Mouse (Mus musculus): ENCODE results near the gene Ireb2. TPM values are rescaled to one million over a fixed set of nuclear protein-coding genes. Genes with fewer than 3 reads are reported as not detected.
A peak's percentile ranks its signal among the peaks of the same experiment; 100 is the strongest.
"Not testable (repeated sequence)": the region's sequence is repeated elsewhere in the genome, so short reads cannot be mapped to it uniquely, and the experiment has no call there.

The Ireb2 gene
- polyA plus RNA-seq, 1 experiment, result 8.2 TPM

DNA sequence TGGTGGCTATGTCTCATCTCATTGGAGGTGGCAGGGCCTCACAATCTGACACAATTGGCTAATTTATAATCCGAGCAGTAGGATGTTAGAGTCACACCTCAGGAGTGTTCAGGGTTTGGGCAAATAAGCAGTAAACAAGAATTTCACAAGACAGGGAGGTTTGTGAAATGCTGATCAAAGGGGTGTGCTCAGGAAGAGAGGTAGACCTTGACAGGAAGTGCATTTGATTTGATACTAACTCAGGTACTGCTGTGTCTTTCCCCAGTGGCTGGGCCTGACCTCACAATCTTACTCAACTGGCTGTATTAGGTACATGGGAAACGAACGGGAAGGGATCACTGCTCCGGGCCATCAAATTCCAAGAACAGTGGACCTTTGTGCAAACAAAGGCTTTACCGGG lies 21.3 kb upstream of the Ireb2 start:
- Histone ChIP-seq H3K4me3 (replicated peaks; ENCODE audit: extremely low read depth, low read depth, low read length) (no peak overlapping the region), H3K4me1 (ENCODE audit: control insufficient read depth, insufficient read depth, low read length) (no peaks in the 10 kb centered on the region)
- WGBS, result 70% methylated on average over 5 of the region's 5 CpGs
- no peak for DNase-seq
- TF ChIP-seq CTCF (IDR thresholded peaks at IDR 0.05; ENCODE audit: insufficient read depth, low read length) (no peak), POLR2A (IDR thresholded peaks at IDR 0.05; ENCODE audit: borderline replicate concordance, extremely low read depth, low read depth, low read length) (no peak)

DNA sequence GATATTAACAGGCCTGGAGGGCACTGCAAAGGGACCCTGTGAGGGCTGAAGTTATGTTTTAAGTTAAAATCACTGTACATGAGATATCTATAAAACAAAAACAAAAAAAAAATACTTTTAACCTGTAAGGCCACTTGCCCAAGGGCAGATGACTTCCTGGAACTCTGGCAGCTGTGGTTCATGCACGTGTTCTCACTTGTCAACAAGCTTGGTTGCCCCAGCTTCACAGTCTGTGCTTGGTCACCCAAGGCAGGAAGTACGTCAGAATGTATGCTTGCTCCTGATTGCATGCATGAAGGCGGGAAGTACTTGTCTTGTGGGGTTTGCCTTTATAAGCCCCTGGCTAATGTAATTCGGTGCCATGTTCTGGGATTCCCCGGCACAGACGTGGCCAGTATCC lies 19.7 kb upstream of the Ireb2 start:
- Histone ChIP-seq H3K4me3 (replicated peaks; ENCODE audit: extremely low read depth, low read depth, low read length) (no peak overlapping the region), H3K4me1 (ENCODE audit: control insufficient read depth, insufficient read depth, low read length) (no peaks in the 10 kb centered on the region)
- 60% methylated on average over 6 of the region's 6 CpGs for WGBS
- no peak for TF ChIP-seq CTCF (IDR thresholded peaks at IDR 0.05; ENCODE audit: insufficient read depth, low read length)
- no peak for TF ChIP-seq POLR2A (IDR thresholded peaks at IDR 0.05; ENCODE audit: borderline replicate concordance, extremely low read depth, low read depth, low read length)
- DNase-seq, result peak; percentile 8

- no peaks in the 10 kb centered on the region for H3K4me1 ChIP-seq (ENCODE audit: control insufficient read depth, insufficient read depth, low read length)
- 66% methylated on average over 3 of the region's 3 CpGs for WGBS
Measured at GRCm38 (mm10) chr9:54844556-54845176, 18.9 kb upstream of the Ireb2 start.

GRCm38 (mm10) chr9:54848203-54848602 lies 15.4 kb upstream of the Ireb2 start:
- H3K4me3 ChIP-seq (replicated peaks; ENCODE audit: extremely low read depth, low read depth, low read length), result no peak overlapping the region
- TF ChIP-seq POLR2A (IDR thresholded peaks at IDR 0.05; ENCODE audit: borderline replicate concordance, extremely low read depth, low read depth, low read length) (no peak), CTCF (IDR thresholded peaks at IDR 0.05; ENCODE audit: insufficient read depth, low read length) (no peak)
- DNase-seq, result no peak
- no peaks in the 10 kb centered on the region for H3K4me1 ChIP-seq (ENCODE audit: control insufficient read depth, insufficient read depth, low read length)

More at GRCm38 (mm10) chr9:54844556-54845176, 18.9 kb upstream of the Ireb2 start:
- H3K4me3 ChIP-seq (replicated peaks; ENCODE audit: extremely low read depth, low read depth, low read length), result no peak overlapping the region
- TF ChIP-seq CTCF (IDR thresholded peaks at IDR 0.05; ENCODE audit: insufficient read depth, low read length) (no peak), POLR2A (IDR thresholded peaks at IDR 0.05; ENCODE audit: borderline replicate concordance, extremely low read depth, low read depth, low read length) (no peak)
- no peak for DNase-seq

DNA sequence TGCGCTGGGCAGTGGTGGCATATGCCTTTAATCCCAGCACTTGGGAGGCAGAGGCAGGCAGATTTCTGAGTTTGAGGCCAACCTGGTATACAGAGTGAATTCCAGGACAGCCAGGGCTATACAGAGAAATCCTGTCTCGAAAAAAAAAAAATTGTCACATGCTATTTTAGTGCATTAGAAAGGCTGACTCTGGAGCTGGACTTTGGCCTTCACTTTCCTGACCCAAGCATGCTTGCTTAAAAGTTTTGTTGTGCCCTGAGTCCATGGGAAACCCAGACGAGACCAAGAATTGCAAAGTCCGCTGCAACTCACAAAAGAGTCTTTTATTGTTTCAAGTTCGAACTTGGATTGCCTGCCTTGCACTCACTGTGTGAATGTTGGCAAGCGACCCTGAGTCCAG lies 10.6 kb upstream of the Ireb2 start:
- DNase-seq; H3K4me1 ChIP-seq (ENCODE audit: control insufficient read depth, insufficient read depth, low read length); H3K4me3 ChIP-seq (replicated peaks; ENCODE audit: extremely low read depth, low read depth, low read length): not testable (repeated sequence)
- 76% methylated on average over 6 of the region's 6 CpGs for WGBS

DNA sequence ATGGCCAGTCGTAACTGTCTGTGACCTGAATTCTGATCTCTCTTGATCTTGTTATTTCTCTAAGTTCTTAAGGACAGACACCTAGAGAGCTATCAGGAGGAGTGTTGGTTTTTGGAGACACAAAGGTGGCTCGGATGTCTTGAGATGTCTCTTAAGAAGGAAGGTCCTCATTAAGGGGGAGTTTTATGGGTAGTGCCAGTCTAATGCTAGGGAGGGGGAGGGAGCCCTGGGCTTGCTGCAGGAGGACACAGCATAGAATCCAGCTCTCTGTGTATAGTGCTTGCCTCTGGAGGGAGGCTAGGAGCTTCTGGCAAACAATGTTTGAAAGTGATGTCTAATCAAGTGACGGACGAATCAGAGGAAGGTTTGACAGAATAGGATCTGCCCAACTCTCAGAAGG lies 10.0 kb upstream of the Ireb2 start:
- TF ChIP-seq POLR2A (IDR thresholded peaks at IDR 0.05; ENCODE audit: borderline replicate concordance, extremely low read depth, low read depth, low read length) (no peak), CTCF (IDR thresholded peaks at IDR 0.05; ENCODE audit: insufficient read depth, low read length) (no peak)
- H3K4me1 ChIP-seq (ENCODE audit: control insufficient read depth, insufficient read depth, low read length), result no peaks in the 10 kb centered on the region
- no peak overlapping the region for H3K4me3 ChIP-seq (replicated peaks; ENCODE audit: extremely low read depth, low read depth, low read length)
- WGBS, result 63% methylated on average over 4 of the region's 4 CpGs
- DNase-seq, result no peak

- WGBS, result 35% methylated on average over 6 of the region's 6 CpGs
- H3K4me1 ChIP-seq (ENCODE audit: control insufficient read depth, insufficient read depth, low read length), result no peaks in the 10 kb centered on the region
- H3K4me3 ChIP-seq (replicated peaks; ENCODE audit: extremely low read depth, low read depth, low read length), result no peak overlapping the region
- no peak for DNase-seq
- no peak for TF ChIP-seq POLR2A (IDR thresholded peaks at IDR 0.05; ENCODE audit: borderline replicate concordance, extremely low read depth, low read depth, low read length)
- no peak for TF ChIP-seq CTCF (IDR thresholded peaks at IDR 0.05; ENCODE audit: insufficient read depth, low read length)
Measured at GRCm38 (mm10) chr9:54855638-54856037, 8.0 kb upstream of the Ireb2 start.

- DNase-seq, result no peak
- TF ChIP-seq POLR2A (IDR thresholded peaks at IDR 0.05; ENCODE audit: borderline replicate concordance, extremely low read depth, low read depth, low read length), result no peak
- TF ChIP-seq CTCF (IDR thresholded peaks at IDR 0.05; ENCODE audit: insufficient read depth, low read length), result no peak
- Histone ChIP-seq H3K4me1 (ENCODE audit: control insufficient read depth, insufficient read depth, low read length) (no peaks in the 10 kb centered on the region), H3K4me3 (replicated peaks; ENCODE audit: extremely low read depth, low read depth, low read length) (no peak overlapping the region)
- WGBS, result 81% methylated on average over 6 of the region's 6 CpGs
Measured at GRCm38 (mm10) chr9:54856121-54856520, 7.5 kb upstream of the Ireb2 start.

- TF ChIP-seq CTCF (IDR thresholded peaks at IDR 0.05; ENCODE audit: insufficient read depth, low read length) (no peak), POLR2A (IDR thresholded peaks at IDR 0.05; ENCODE audit: borderline replicate concordance, extremely low read depth, low read depth, low read length) (no peak)
- 27% methylated on average over 3 of the region's 3 CpGs for WGBS
- H3K4me1 ChIP-seq (ENCODE audit: control insufficient read depth, insufficient read depth, low read length), result no peaks in the 10 kb centered on the region
- DNase-seq, result no peak
- H3K4me3 ChIP-seq (replicated peaks; ENCODE audit: extremely low read depth, low read depth, low read length), result no peak overlapping the region
Measured at GRCm38 (mm10) chr9:54857474-54857873, 6.1 kb upstream of the Ireb2 start.

DNA sequence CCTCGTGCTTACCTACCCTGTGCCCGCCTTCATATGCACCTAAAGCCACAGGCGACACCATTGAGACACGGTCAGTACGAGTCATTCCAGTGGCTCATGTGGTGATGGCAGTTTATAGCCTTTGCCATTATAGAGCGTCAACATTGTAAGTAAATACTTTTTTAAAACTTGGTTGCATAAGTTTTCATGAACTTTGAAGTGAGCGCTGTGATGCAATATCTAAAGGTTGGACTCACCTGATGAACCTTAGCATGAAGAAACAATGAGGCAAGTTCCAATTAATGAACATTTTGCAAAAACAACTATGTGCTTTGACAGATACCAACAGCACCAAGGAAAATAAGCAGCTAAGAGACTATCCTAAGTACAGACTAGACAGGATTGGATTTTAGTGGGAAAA lies 3.1 kb upstream of the Ireb2 start:
- no peak for DNase-seq
- no peak overlapping the region for H3K4me3 ChIP-seq (replicated peaks; ENCODE audit: extremely low read depth, low read depth, low read length)
- peaks cover 4% of the 10 kb centered on the region for H3K4me1 ChIP-seq (ENCODE audit: control insufficient read depth, insufficient read depth, low read length)
- TF ChIP-seq CTCF (IDR thresholded peaks at IDR 0.05; ENCODE audit: insufficient read depth, low read length) (no peak), POLR2A (IDR thresholded peaks at IDR 0.05; ENCODE audit: borderline replicate concordance, extremely low read depth, low read depth, low read length) (no peak)
- 78% methylated on average over 7 of the region's 7 CpGs for WGBS
